Mouse (Mus musculus): ENCODE data around the gene Fhl1.

- TF ChIP-seq CTCF (IDR thresholded peaks at IDR 0.05; ENCODE audit: low read depth) (no peak), EP300 (IDR thresholded peaks at IDR 0.05; ENCODE audit: low read depth) (no peak)
These were observed 109.7 kb downstream of the Fhl1 start for GRCm38 (mm10) chrX:56841255-56841654.
